In genomic region chr19:59344304-59344711, GRCm38 (mm10) we compare ENCODE assay signal across 8 mouse cellular contexts. TPM values are rescaled to one million over a fixed set of nuclear protein-coding genes. Genes with fewer than 3 reads are reported as not detected.
DNase-seq lines count a peak whose midpoint lies in the region; ATAC-seq and TF ChIP-seq lines count a peak whose summit lies in the region.

No protein-coding gene starts in this region.

- H3K27ac ChIP-seq in embryonic facial prominence, embryonic 11.5 days (replicated peaks; ENCODE audit: low read depth, low read length), result no peak overlapping the region
- no peak overlapping the region for H3K27ac ChIP-seq in olfactory bulb, adult 2 months (ENCODE audit: insufficient read depth, low read depth, low read length)

- DNase-seq in A20 (ENCODE audit: low read depth, low spot score) (peak; percentile 62), ZHBTc4 (ENCODE audit: low read depth, low spot score) (peak; percentile 26)
- DNase-seq in embryonic facial prominence, embryonic 11.5 days (ENCODE audit: low spot score), result no peak
- peak; percentile 22 to 37 for DNase-seq in heart, postnatal 14 days
- DNase-seq in layer of hippocampus, adult 18-20 months (ENCODE audit: low spot score in 2 of 2), result peak; percentile 9 to 10
- DNase-seq in lung, postnatal 10 days, result peak; percentile 42
- DNase-seq in thymus, postnatal 14 days, result peak; percentile 56

- H3K4me2 ChIP-seq in embryonic facial prominence, embryonic 11.5 days (ENCODE audit: low read depth, low read length), result peak overlapping the region; percentile 93

- H3K36me3 ChIP-seq in embryonic facial prominence, embryonic 11.5 days (replicated peaks; ENCODE audit: control insufficient read depth, insufficient read depth, low read depth, low read length), result no peaks in the 10 kb centered on the region

- peak overlapping the region; percentile 93 for H3K9ac ChIP-seq in embryonic facial prominence, embryonic 11.5 days (replicated peaks; ENCODE audit: low read length)

- ATAC-seq in embryonic facial prominence, embryonic 11.5 days (replicated peaks; ENCODE audit: insufficient number of reproducible peaks, low FRiP score, low TSS enrichment, low read depth), result no peak

- WGBS in embryonic facial prominence, embryonic 11.5 days, result 0% methylated on average over 14 of the region's 14 CpGs
- 1% methylated on average over 14 of the region's 14 CpGs for WGBS in olfactory bulb, adult 2 months

- intact Hi-C loops in heart, postnatal 14 days (cut with DNase I), result no loop called here

- no peaks in the 10 kb centered on the region for H3K4me1 ChIP-seq in embryonic facial prominence, embryonic 11.5 days (ENCODE audit: control insufficient read depth, insufficient read depth, low read length)
- H3K4me1 ChIP-seq in olfactory bulb, adult 2 months (ENCODE audit: control insufficient read depth, insufficient read depth, low read length), result peaks cover 10% of the 10 kb centered on the region

- no peaks in the 10 kb centered on the region for H3K27me3 ChIP-seq in embryonic facial prominence, embryonic 11.5 days (ENCODE audit: control insufficient read depth, insufficient read depth, low read length)

- no peak for TF ChIP-seq POLR2A in olfactory bulb, adult 2 months (IDR thresholded peaks at IDR 0.05; ENCODE audit: insufficient read depth, low read depth, low read length)

- TF ChIP-seq CTCF in olfactory bulb, adult 2 months (IDR thresholded peaks at IDR 0.05; ENCODE audit: insufficient read depth, low read depth, low read length), result no peak

- H3K4me3 ChIP-seq in embryonic facial prominence, embryonic 11.5 days (ENCODE audit: low read depth, low read length), result peak overlapping the region; percentile 77
- H3K4me3 ChIP-seq in olfactory bulb, adult 2 months (ENCODE audit: insufficient read depth, low read depth, low read length), result peak overlapping the region; percentile 90

- no peaks in the 10 kb centered on the region for H3K9me3 ChIP-seq in embryonic facial prominence, embryonic 11.5 days (replicated peaks; ENCODE audit: control insufficient read depth, low read length)

RNA-seq across cellular contexts. Expression of gene Pdzd8, which starts 1.3 kb away (rescaled TPM):
- 17.0 and 18.0 TPM in 2 replicates for polyA plus RNA-seq in embryonic facial prominence, embryonic 11.5 days (2014; fragmentation: Nextera tagmentation; extraction: Ambion mirVana)
- total RNA-seq in heart, postnatal 14 days (2021), result 10 to 100 TPM; 25.6 to 26.5 TPM
- total RNA-seq in layer of hippocampus, adult 18-20 months (2021), result 10 to 100 TPM; 49.7 to 52.6 TPM
- not detected in 2 replicates for polyA plus RNA-seq in olfactory bulb, adult 2 months (2012; ENCODE audit: insufficient read depth, insufficient read length, low replicate concordance, missing spikeins)

RNA-seq across cellular contexts. Expression of gene Rps12-ps3, which starts 22.2 kb away (rescaled TPM):
- polyA plus RNA-seq in embryonic facial prominence, embryonic 11.5 days (2014; fragmentation: Nextera tagmentation; extraction: Ambion mirVana), result 32.5 and 47.4 TPM in 2 replicates
- total RNA-seq in heart, postnatal 14 days (2021), result 100 to 1,000 TPM; 264 to 277 TPM
- 100 to 1,000 TPM; 290 to 310 TPM for total RNA-seq in layer of hippocampus, adult 18-20 months (2021)
- polyA plus RNA-seq in olfactory bulb, adult 2 months (2012; ENCODE audit: insufficient read depth, insufficient read length, low replicate concordance, missing spikeins), result not detected in 2 replicates
